Mouse (Mus musculus) cerebellum, adult 8-10 months (tissue): ENCODE measurements around the gene Tnnc1.

Experiments used
- DNase-seq: peaks from one replicate; pipeline ENCODE4 v3.0.0; 2022

Gene Tnnc1

GRCm38 (mm10) chr14:31260932-31261331 is 52.8 kb downstream of the Tnnc1 start:
- no peak for DNase-seq
